Mouse (Mus musculus): Measurements from ENCODE around the gene Gcgr.
A peak's percentile ranks its signal among the peaks of the same experiment; 100 is the strongest.
"Not testable (repeated sequence)": the region's sequence is repeated elsewhere in the genome, so short reads cannot be mapped to it uniquely, and the experiment has no call there.

The Gcgr gene

GRCm38 (mm10) chr11:120506899-120507298, 23.6 kb upstream of the Gcgr start:
- no peak for DNase-seq (ENCODE audit: low spot score in 2 of 2)

GRCm38 (mm10) chr11:120507611-120508289, 22.7 kb upstream of the Gcgr start:
- DNase-seq (ENCODE audit: low spot score in 2 of 2): no peak

- no peak for DNase-seq (ENCODE audit: low spot score in 2 of 2)
Measured at GRCm38 (mm10) chr11:120508290-120508870, 22.1 kb upstream of the Gcgr start.

- no peak for DNase-seq (ENCODE audit: low spot score in 2 of 2)
Measured at GRCm38 (mm10) chr11:120509940-120510339, 20.6 kb upstream of the Gcgr start.

GRCm38 (mm10) chr11:120510375-120511030, 20.0 kb upstream of the Gcgr start:
- DNase-seq (ENCODE audit: low spot score in 2 of 2): no peak

GRCm38 (mm10) chr11:120512790-120513453, 17.6 kb upstream of the Gcgr start:
- DNase-seq (ENCODE audit: low spot score in 2 of 2): no peak

- not testable (repeated sequence) for DNase-seq (ENCODE audit: low spot score in 2 of 2)
Measured at GRCm38 (mm10) chr11:120514262-120514661, 16.2 kb upstream of the Gcgr start.

- peak; percentile 91 to 92 for DNase-seq (ENCODE audit: low spot score in 2 of 2)
Measured at GRCm38 (mm10) chr11:120515611-120516010, 14.9 kb upstream of the Gcgr start.

- no peak for DNase-seq (ENCODE audit: low spot score in 2 of 2)
Measured at GRCm38 (mm10) chr11:120517147-120517546, 13.4 kb upstream of the Gcgr start.

- no peak for DNase-seq (ENCODE audit: low spot score in 2 of 2)
Measured at GRCm38 (mm10) chr11:120518027-120518426, 12.5 kb upstream of the Gcgr start.

GRCm38 (mm10) chr11:120518558-120518957, 11.9 kb upstream of the Gcgr start:
- DNase-seq (ENCODE audit: low spot score in 2 of 2): no peak

GRCm38 (mm10) chr11:120519738-120520137, 10.8 kb upstream of the Gcgr start:
- no peak for DNase-seq (ENCODE audit: low spot score in 2 of 2)

GRCm38 (mm10) chr11:120520498-120520897, 10.0 kb upstream of the Gcgr start:
- DNase-seq (ENCODE audit: low spot score in 2 of 2): no peak

GRCm38 (mm10) chr11:120520967-120521540, 9.4 kb upstream of the Gcgr start:
- peak in 1 of 2 experiments; percentile 69 for DNase-seq (ENCODE audit: low spot score in 2 of 2)

- DNase-seq (ENCODE audit: low spot score in 2 of 2): no peak
Measured at GRCm38 (mm10) chr11:120522581-120522980, 7.9 kb upstream of the Gcgr start.

- DNase-seq (ENCODE audit: low spot score in 2 of 2): no peak
Measured at GRCm38 (mm10) chr11:120525959-120526358, 4.5 kb upstream of the Gcgr start.

- no peak for DNase-seq (ENCODE audit: low spot score in 2 of 2)
Measured at GRCm38 (mm10) chr11:120527690-120528354, 2.7 kb upstream of the Gcgr start.

- no peak for DNase-seq (ENCODE audit: low spot score in 2 of 2)
Measured at GRCm38 (mm10) chr11:120528903-120529302, 1.6 kb upstream of the Gcgr start.

GRCm38 (mm10) chr11:120531646-120532045, 1.1 kb downstream of the Gcgr start:
- DNase-seq (ENCODE audit: low spot score in 2 of 2): no peak

- DNase-seq (ENCODE audit: low spot score in 2 of 2): no peak
Measured at GRCm38 (mm10) chr11:120534093-120534492, 3.6 kb downstream of the Gcgr start.

GRCm38 (mm10) chr11:120535145-120535544, 4.6 kb downstream of the Gcgr start:
- no peak for DNase-seq (ENCODE audit: low spot score in 2 of 2)

GRCm38 (mm10) chr11:120535804-120536203, 5.3 kb downstream of the Gcgr start:
- no peak for DNase-seq (ENCODE audit: low spot score in 2 of 2)

Data from cerebellum, postnatal 4 days (tissue).